Mouse (Mus musculus) stomach, postnatal 0 days (tissue): Measurements from ENCODE around the gene Dhx8. TPM values are rescaled to one million over a fixed set of nuclear protein-coding genes. Genes with fewer than 3 reads are reported as not detected.
A peak's percentile ranks its signal among the peaks of the same experiment; 100 is the strongest.

Experiments
- ATAC-seq: fragments of 200-750 bp; cut with Nextera tagmentation; 2 replicates; pipeline ENCODE4 v1.8.0; 2017; ENCODE audit not compliant: low FRiP score, low TSS enrichment
- DNase-seq: peaks from one replicate; pipeline ENCODE4 v3.0.0-alpha.2; 2016; ENCODE audit warnings: low spot score
- H3K27ac ChIP-seq: fragments of 300-500 bp; sonication (generic); replicated peaks from 2 replicates; pipeline ENCODE4 v1.5.1; 2014; ENCODE audit warnings: mild to moderate bottlenecking, control low read depth
- H3K27me3 ChIP-seq: fragments of 300-500 bp; sonication (generic); 2 replicates; pipeline ENCODE4 v1.6.1; 2014; ENCODE audit warnings: low read length; ENCODE audit not compliant: control insufficient read depth, insufficient read depth
- H3K36me3 ChIP-seq: fragments of 300-500 bp; sonication (generic); 2 replicates; pipeline ENCODE4 v1.6.1; 2014; ENCODE audit warnings: low read length, mixed read lengths; ENCODE audit not compliant: control insufficient read depth, insufficient read depth
- H3K4me1 ChIP-seq: fragments of 300-500 bp; sonication (generic); replicated peaks from 2 replicates; pipeline ENCODE4 v1.6.1; 2014; ENCODE audit warnings: antibody characterized with exemption; ENCODE audit not compliant: control insufficient read depth, insufficient read depth
- H3K4me2 ChIP-seq: fragments of 300-500 bp; sonication (generic); replicated peaks from 2 replicates; pipeline ENCODE4 v1.6.1; 2014; ENCODE audit warnings: low read depth, mild to moderate bottlenecking, control low read depth, moderate library complexity
- H3K4me3 ChIP-seq: fragments of 300-500 bp; sonication (generic); 2 replicates; pipeline ENCODE4 v1.5.1; 2014; ENCODE audit warnings: low read depth, low read length, control low read depth
- H3K9ac ChIP-seq: fragments of 300-500 bp; sonication (generic); 2 replicates; pipeline ENCODE4 v1.6.1; 2014; ENCODE audit warnings: mild to moderate bottlenecking, low read length, control low read depth, mixed read lengths
- H3K9me3 ChIP-seq: fragments of 300-500 bp; sonication (generic); 2 replicates; pipeline ENCODE4 v1.6.1; 2016; ENCODE audit warnings: low read length; ENCODE audit not compliant: control insufficient read depth
- CTCF ChIP-seq: IDR thresholded peaks from 2 replicates; pipeline ENCODE4 v1.5.1; 2016; ENCODE audit warnings: antibody characterized with exemption, low read depth, mild to moderate bottlenecking, moderate library complexity
- EP300 ChIP-seq: optimal IDR thresholded peaks from 2 replicates; pipeline ENCODE3; 2016; ENCODE audit warnings: antibody characterized with exemption
- WGBS: fragments of 180-500 bp; shearing (Covaris S2); extraction: QIAGEN DNeasy Blood & Tissue Kit; methylation state at CpG from one replicate; pipeline ENCODE4 v1.1.7; 2014; 5-methylcytosine and 5-hydroxymethylcytosine counted together
- polyA plus RNA-seq: library from polyadenylated mRNA; unstranded; fragments of >200 nt; fragmentation: Nextera tagmentation; extraction: Ambion mirVana; gene quantifications from 2 replicates; pipeline ENCODE4 v1.2.1, GENCODE M21; 2015

Dhx8 gene
- polyA plus RNA-seq, 1 experiment from 2014 or later: 12.6 TPM

DNA sequence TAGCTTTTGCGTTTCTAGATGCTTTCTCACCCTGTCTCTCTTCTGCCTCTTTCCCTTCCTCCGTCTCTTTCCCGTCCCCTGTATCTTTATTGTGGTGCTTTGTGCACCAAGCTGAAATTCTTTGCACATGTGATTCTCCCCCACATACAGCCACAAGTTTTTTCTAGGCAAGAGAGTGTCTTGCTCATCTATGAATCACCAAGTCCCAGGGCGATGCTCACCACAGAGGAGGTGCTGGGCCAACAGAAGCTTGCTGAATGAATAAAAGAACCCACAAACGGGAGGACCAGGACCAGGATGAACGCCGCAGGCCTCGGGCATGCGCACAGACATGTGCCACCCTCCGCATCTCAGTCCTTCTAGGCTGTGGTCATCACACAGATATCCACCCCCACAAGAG is 74.5 kb downstream of the Dhx8 start:
- no peak overlapping the region for H3K4me2 ChIP-seq
- no peaks in the 10 kb centered on the region for H3K9me3 ChIP-seq
- no peak overlapping the region for H3K27ac ChIP-seq
- H3K36me3 ChIP-seq: no peaks in the 10 kb centered on the region
- H3K9ac ChIP-seq: no peak overlapping the region
- H3K4me1 ChIP-seq: no peaks in the 10 kb centered on the region
- no peak overlapping the region for H3K4me3 ChIP-seq
- DNase-seq (no peak), ATAC-seq (no peak)
- TF ChIP-seq EP300 (no peak), CTCF (no peak)
- WGBS: 75% methylated on average over 10 of the region's 10 CpGs
- no peaks in the 10 kb centered on the region for H3K27me3 ChIP-seq

DNA sequence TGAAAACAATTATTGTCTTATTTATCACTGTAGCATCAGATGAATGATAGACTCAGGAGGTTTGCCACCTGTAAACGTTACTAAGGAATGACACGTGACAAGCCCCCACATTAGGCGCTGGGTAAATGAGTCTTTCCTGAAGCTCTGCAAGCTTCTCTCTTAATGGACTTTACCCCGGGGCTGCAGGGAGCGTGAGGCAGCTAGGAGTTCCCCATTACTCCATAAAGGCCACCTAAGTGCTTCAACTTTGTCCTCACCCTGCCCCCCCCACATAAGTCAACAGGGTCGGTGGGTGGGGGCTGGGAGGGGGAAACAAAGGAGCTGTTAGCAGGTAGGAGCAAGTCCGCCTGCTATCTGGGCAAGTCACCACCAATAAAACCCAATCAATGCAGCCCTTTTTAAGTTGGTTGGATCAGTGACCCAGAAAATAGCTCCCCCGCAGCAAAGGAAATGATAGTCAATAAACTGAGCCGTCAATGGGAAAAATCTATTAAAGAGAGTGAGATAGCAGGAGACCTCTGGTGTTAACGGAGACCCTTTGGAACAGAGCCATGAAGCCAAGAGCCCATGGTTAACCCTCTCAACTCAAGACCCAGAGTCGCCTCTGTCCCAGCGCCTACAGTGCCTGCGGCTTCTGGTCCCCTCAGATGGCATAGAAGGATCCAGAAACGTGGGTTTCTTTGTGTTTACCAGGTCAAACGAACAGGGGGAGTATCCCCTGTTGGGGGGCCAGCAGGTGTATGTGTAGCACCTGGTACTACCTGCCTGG is 76.5 kb downstream of the Dhx8 start:
- ATAC-seq (peak; percentile 53), DNase-seq (peak; percentile 44)
- Histone ChIP-seq H3K9me3 (no peaks in the 10 kb centered on the region), H3K27ac (no peak overlapping the region), H3K27me3 (no peaks in the 10 kb centered on the region; the same call in 1 of the 2 replicates), H3K4me2 (no peak overlapping the region), H3K4me1 (no peaks in the 10 kb centered on the region), H3K36me3 (no peaks in the 10 kb centered on the region), H3K4me3 (no peak overlapping the region), H3K9ac (no peak overlapping the region)
- WGBS: 29% methylated on average over 15 of the region's 15 CpGs
- no peak for TF ChIP-seq CTCF
- no peak for TF ChIP-seq EP300

DNA sequence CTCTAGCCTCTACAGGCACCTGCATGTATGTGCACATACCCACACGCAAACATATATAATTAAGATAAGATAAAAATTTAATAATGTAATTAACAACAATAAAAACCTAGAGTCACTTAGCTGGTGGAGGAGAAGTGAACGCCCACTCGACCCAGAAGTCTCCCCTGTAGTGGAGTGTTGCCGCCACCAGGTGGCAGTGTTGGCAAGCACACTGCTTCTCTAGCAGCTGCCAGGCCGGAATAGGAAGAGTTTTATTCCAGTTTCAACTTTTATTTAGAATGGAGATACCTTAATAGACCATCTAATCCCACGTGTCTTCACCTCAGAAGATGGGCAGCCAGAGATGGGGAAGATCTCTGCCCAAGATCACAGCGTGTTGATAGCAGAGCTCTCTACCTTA is 80.5 kb downstream of the Dhx8 start:
- Histone ChIP-seq H3K36me3 (no peaks in the 10 kb centered on the region), H3K4me1 (no peaks in the 10 kb centered on the region), H3K4me3 (no peak overlapping the region), H3K9me3 (no peaks in the 10 kb centered on the region), H3K27me3 (no peaks in the 10 kb centered on the region; the same call in 1 of the 2 replicates), H3K9ac (no peak overlapping the region), H3K27ac (no peak overlapping the region), H3K4me2 (no peak overlapping the region)
- no peak for ATAC-seq
- TF ChIP-seq CTCF: peak; percentile 98
- no peak for TF ChIP-seq EP300
- DNase-seq: peak; percentile 79
- 1% methylated on average over 7 of the region's 7 CpGs for WGBS

DNA sequence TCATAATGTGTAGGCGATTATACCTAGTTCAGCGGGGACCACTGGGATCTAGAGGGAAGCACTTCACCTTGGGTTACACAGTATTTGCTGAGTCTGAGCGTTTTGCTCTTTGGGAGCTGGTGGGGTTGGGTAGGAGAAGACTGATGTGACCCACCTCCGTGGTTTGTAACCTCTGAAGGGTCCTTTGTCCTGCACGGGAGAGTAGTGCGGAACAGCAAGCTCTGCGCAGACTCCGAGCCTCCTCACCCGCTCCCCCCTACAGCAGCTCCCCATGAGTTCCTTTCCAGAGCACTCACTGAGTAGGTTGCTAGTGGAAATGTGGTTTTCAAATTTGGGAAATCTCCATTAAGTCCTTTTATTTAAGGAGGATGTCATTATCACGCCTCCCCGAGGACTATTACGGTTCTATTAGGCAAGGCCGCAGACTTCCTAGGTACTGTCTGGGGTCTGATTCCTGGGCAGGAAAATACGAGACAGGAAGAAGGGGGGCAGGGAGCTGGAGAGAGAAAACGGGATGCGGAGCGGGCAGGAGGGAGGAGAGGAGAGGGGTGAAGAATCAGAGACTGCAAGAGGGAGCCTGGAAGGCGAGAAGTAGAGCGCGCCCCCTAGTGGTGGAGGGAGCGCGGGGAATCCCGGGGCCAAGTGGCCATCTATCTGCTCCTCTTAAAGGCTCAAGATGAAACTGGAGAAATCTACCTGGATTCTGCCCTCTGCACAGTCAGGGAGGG is 81.8 kb downstream of the Dhx8 start:
- DNase-seq (peak; percentile 84), ATAC-seq (peak; percentile 60; the same call in 1 of the 2 replicates)
- H3K4me3 ChIP-seq: no peak overlapping the region
- H3K27me3 ChIP-seq: no peaks in the 10 kb centered on the region; the same call in 1 of the 2 replicates
- H3K36me3 ChIP-seq: no peaks in the 10 kb centered on the region
- H3K9ac ChIP-seq: 0 out of 2 replicates have a peak overlapping the region, but pooled peaks have one; percentile 35
- no peak overlapping the region for H3K27ac ChIP-seq
- TF ChIP-seq EP300: no peak
- peak; percentile 89 for TF ChIP-seq CTCF
- 31% methylated on average over 23 of the region's 23 CpGs for WGBS
- H3K4me2 ChIP-seq: peak overlapping the region; percentile 34; the same call in 1 of the 2 replicates
- H3K4me1 ChIP-seq: no peaks in the 10 kb centered on the region
- H3K9me3 ChIP-seq: no peaks in the 10 kb centered on the region

DNA sequence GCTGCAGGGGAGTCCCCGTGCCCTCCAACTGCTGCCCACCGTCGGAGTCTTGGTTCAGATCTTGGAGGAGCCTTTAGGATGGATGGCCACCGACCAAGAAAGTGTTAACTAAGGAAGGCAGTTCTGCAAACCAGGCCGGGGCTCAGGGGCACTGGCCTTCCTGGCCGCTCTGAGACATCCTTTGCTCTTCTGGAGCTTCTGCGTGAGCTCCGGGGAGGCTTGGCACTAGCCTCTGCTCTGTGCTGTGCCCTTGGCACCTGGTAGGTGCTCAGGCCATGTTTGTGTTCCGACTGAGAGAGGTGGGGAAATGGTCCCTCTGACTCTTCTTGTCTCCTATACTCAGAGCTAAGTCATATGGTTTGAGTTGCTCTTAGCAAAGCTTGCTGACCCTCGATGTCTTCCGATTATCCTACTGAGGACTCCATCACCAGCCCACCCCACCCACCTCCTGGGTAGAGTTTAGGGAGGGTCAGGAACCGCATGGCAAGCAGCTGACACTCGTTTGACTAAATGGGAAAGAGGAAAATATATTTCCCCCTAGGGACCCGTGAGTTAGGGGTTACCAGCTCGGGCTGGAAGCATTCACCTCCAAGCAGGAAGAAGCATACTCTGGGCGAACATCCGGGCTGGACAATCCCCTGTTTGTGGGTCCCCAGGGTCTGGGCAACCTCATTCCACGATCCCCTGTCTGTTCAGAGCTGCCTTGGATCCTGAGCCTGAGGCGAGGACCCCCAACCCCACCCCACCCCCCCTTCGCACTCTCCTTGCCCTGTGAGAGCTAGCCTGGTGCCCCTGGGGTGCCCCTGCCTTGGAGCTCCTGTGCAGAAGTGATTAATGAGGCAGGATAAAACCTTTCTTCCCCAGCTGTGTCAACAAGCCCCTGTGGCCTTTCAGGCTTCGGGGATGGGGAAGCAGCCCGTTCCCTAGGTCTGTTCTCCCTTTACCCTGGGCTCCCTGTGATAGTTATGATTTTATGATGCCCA is 82.7 kb downstream of the Dhx8 start:
- TF ChIP-seq CTCF: no peak
- TF ChIP-seq EP300: no peak
- Histone ChIP-seq H3K4me1 (no peaks in the 10 kb centered on the region), H3K9ac (no peak overlapping the region), H3K36me3 (no peaks in the 10 kb centered on the region), H3K27me3 (no peaks in the 10 kb centered on the region; the same call in 1 of the 2 replicates), H3K4me3 (no peak overlapping the region), H3K4me2 (no peak overlapping the region), H3K27ac (no peak overlapping the region), H3K9me3 (no peaks in the 10 kb centered on the region)
- DNase-seq (no peak), ATAC-seq (no peak)
- 26% methylated on average over 22 of the region's 22 CpGs for WGBS

Other genes starting within 250 kb of the Dhx8 start
- 1.1 and 2.5 TPM in 2 replicates for gene Brca1, start 181.0 kb upstream of the Dhx8 start, polyA plus RNA-seq
- 34.5 TPM in 2 replicates for gene Nbr1, start 180.8 kb upstream of the Dhx8 start, polyA plus RNA-seq
- 10.0 TPM in 2 replicates for gene Tmem106a, start 150.7 kb upstream of the Dhx8 start, polyA plus RNA-seq
- gene Gm11634, start 133.7 kb upstream of the Dhx8 start, polyA plus RNA-seq: 0.13 TPM in 1 of 2 replicates, not detected in the other
- gene Rdm1, start 105.7 kb upstream of the Dhx8 start, polyA plus RNA-seq: 18.9 and 20.9 TPM in 2 replicates
- gene Arl4d, start 67.4 kb upstream of the Dhx8 start, polyA plus RNA-seq: 9.5 and 10.0 TPM in 2 replicates
- gene Etv4, start 52.5 kb downstream of the Dhx8 start, polyA plus RNA-seq: 1.8 and 2.0 TPM in 2 replicates
- 2.8 and 3.0 TPM in 2 replicates for gene Meox1, start 161.5 kb downstream of the Dhx8 start, polyA plus RNA-seq
- gene Sost, start 234.1 kb downstream of the Dhx8 start, polyA plus RNA-seq: 0.08 TPM in 1 of 2 replicates, not detected in the other